Mouse (Mus musculus) neural tube, embryonic 13.5 days (tissue): Measurements from ENCODE around the gene Galk1. TPM values are rescaled to one million over a fixed set of nuclear protein-coding genes. Genes with fewer than 3 reads are reported as not detected.
"Not testable (repeated sequence)": the region's sequence is repeated elsewhere in the genome, so short reads cannot be mapped to it uniquely, and the experiment has no call there.

Experiments
- ATAC-seq: fragments of 200-750 bp; cut with Nextera tagmentation; 2 replicates; pipeline ENCODE4 v1.8.0; 2017; ENCODE audit warnings: low read depth, mild to moderate bottlenecking, moderate TSS enrichment, moderate library complexity
- H3K27ac ChIP-seq: fragments of 300-500 bp; sonication (generic); replicated peaks from 2 replicates; pipeline ENCODE4 v1.5.1; 2015; ENCODE audit warnings: moderate library complexity, mild to moderate bottlenecking, inconsistent platforms
- H3K27me3 ChIP-seq: fragments of 300-500 bp; sonication (generic); 2 replicates; pipeline ENCODE4 v1.6.1; 2015; ENCODE audit warnings: mild to moderate bottlenecking, inconsistent platforms
- H3K36me3 ChIP-seq: fragments of 300-500 bp; sonication (generic); 2 replicates; pipeline ENCODE4 v1.6.1; 2015; ENCODE audit warnings: mild to moderate bottlenecking, inconsistent platforms
- H3K4me1 ChIP-seq: fragments of 300-500 bp; sonication (generic); replicated peaks from 2 replicates; pipeline ENCODE4 v1.6.1; 2015; ENCODE audit warnings: inconsistent platforms
- H3K4me2 ChIP-seq: fragments of 300-500 bp; sonication (generic); 2 replicates; pipeline ENCODE4 v1.6.1; 2015; ENCODE audit warnings: inconsistent platforms, mild to moderate bottlenecking, moderate library complexity
- H3K4me3 ChIP-seq: fragments of 300-500 bp; sonication (generic); 2 replicates; pipeline ENCODE4 v1.5.1; 2015; ENCODE audit warnings: mild to moderate bottlenecking, inconsistent platforms
- H3K9ac ChIP-seq: fragments of 300-500 bp; sonication (generic); 2 replicates; pipeline ENCODE4 v1.6.1; 2015; ENCODE audit warnings: moderate library complexity, mild to moderate bottlenecking, inconsistent platforms
- H3K9me3 ChIP-seq: fragments of 300-500 bp; sonication (generic); 2 replicates; pipeline ENCODE4 v1.6.1; 2016; ENCODE audit warnings: inconsistent platforms
- WGBS: fragments of 180-500 bp; shearing (Covaris S2); methylation state at CpG from one replicate; pipeline ENCODE4 v1.1.7; 2015; 5-methylcytosine and 5-hydroxymethylcytosine counted together
- polyA plus RNA-seq: library from polyadenylated mRNA; unstranded; fragments of >200 nt; fragmentation: Nextera tagmentation; extraction: Ambion mirVana; gene quantifications from 2 replicates; pipeline ENCODE4 v1.2.1, GENCODE M21; 2015

The Galk1 gene
- polyA plus RNA-seq, 1 experiment from 2014 or later: 73.9 TPM

- Histone ChIP-seq H3K36me3 (peaks cover 22% of the 10 kb centered on the region), H3K27me3 (no peaks in the 10 kb centered on the region), H3K9ac (no peak overlapping the region), H3K9me3 (no peaks in the 10 kb centered on the region), H3K4me2 (no peak overlapping the region), H3K4me3 (no peak overlapping the region), H3K27ac (no peak overlapping the region), H3K4me1 (peaks cover 18% of the 10 kb centered on the region)
- ATAC-seq: no peak
- 28% methylated on average over 1 of the region's 1 CpGs for WGBS
These were observed 6.9 kb upstream of the Galk1 start for GRCm38 (mm10) chr11:116019360-116019791.

DNA sequence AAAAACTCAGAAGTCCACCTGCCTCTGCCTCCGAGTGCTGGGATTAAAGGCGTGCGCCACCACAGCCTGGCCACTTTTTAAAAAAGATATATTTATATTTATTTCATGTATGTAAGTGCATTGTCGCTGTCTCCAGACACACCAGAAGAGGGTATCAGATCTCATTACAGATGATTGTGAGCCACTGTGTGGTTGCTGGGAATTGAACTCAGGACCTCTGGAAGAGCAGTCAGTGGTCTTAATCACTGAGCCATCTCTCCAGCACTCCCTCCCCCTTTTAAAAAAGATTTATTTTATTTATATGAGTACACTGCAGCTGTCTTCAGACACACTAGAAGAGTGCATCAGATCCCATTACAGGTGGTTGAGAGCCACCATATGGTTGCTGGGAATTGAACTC, 6.3 kb upstream of the Galk1 start:
- 96% methylated on average over 4 of the region's 4 CpGs for WGBS
- not testable (repeated sequence) for H3K9me3 ChIP-seq, H3K27ac ChIP-seq, H3K9ac ChIP-seq, H3K27me3 ChIP-seq, H3K4me2 ChIP-seq, H3K4me3 ChIP-seq, ATAC-seq
- Histone ChIP-seq H3K4me1 (peaks cover 18% of the 10 kb centered on the region), H3K36me3 (peaks cover 22% of the 10 kb centered on the region)

DNA sequence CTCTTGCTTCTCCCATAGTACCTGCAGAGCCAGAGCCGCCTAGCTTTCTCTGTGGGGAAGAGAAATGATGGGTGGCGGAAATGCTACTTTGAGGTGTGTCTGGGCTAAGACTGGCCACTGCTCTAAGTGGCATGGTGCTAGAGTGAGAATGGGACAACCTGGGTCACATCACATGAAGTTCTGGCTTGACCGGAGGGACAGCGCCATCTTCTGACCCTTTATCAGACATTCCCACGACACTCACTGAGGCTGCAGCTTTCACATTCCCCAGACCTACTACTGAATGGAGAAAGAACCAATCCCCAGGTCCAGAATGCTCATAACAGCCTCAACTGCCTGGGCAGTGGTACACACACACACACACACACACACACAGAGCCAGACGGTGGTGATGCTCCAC, 5.6 kb upstream of the Galk1 start:
- H3K4me3 ChIP-seq: no peak overlapping the region
- H3K4me2 ChIP-seq: no peak overlapping the region
- H3K27ac ChIP-seq: no peak overlapping the region
- peaks cover 19% of the 10 kb centered on the region for H3K4me1 ChIP-seq
- H3K9ac ChIP-seq: no peak overlapping the region
- no peak for ATAC-seq
- H3K27me3 ChIP-seq: no peaks in the 10 kb centered on the region
- H3K36me3 ChIP-seq: peaks cover 18% of the 10 kb centered on the region
- WGBS: 27% methylated on average over 6 of the region's 6 CpGs
- no peaks in the 10 kb centered on the region for H3K9me3 ChIP-seq

- H3K27ac ChIP-seq: no peak overlapping the region
- H3K4me2 ChIP-seq: no peak overlapping the region
- no peak overlapping the region for H3K4me3 ChIP-seq
- H3K9ac ChIP-seq: no peak overlapping the region
- no peaks in the 10 kb centered on the region for H3K9me3 ChIP-seq
- ATAC-seq: no peak
- 61% methylated on average over 8 of the region's 8 CpGs for WGBS
- H3K36me3 ChIP-seq: no peaks in the 10 kb centered on the region
- no peaks in the 10 kb centered on the region for H3K27me3 ChIP-seq
- H3K4me1 ChIP-seq: peaks cover 19% of the 10 kb centered on the region
These were observed 2.3 kb upstream of the Galk1 start for GRCm38 (mm10) chr11:116014821-116015220.

- Histone ChIP-seq H3K27me3 (no peaks in the 10 kb centered on the region), H3K4me2 (peak overlapping the region; percentile 85), H3K4me3 (peak overlapping the region; percentile 60), H3K36me3 (peaks cover 14% of the 10 kb centered on the region; the same call in 1 of the 2 replicates), H3K4me1 (peaks cover 19% of the 10 kb centered on the region), H3K27ac (peak overlapping the region; percentile 85), H3K9me3 (no peaks in the 10 kb centered on the region), H3K9ac (peak overlapping the region; percentile 87)
- WGBS: 27% methylated on average over 14 of the region's 14 CpGs
- ATAC-seq: no peak; the same call in 1 of the 2 replicates
These were observed 824 bp downstream of the Galk1 start for GRCm38 (mm10) chr11:116011529-116012261.

DNA sequence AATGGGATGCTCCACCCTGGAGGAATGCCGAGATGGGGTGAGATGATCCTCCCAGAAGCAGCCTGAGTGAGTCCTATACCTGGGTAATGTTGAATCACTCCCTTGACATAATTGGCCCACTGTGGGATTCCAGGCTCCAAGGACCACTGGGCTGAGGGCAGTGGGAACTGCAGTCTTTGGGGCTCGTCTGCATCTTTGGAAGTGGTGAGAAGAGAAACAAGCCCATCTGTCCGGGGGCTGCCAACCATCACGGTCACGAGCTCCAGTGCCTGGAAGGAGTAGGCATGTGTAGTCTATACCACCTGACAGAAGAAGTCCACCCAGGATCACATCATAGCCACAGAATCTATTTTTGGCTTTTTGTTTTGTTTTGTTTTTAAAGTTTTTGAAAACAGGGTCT, 1.6 kb downstream of the Galk1 start:
- ATAC-seq: no peak
- no peak overlapping the region for H3K27ac ChIP-seq
- no peak overlapping the region for H3K4me2 ChIP-seq
- peaks cover 21% of the 10 kb centered on the region for H3K4me1 ChIP-seq
- H3K4me3 ChIP-seq: no peak overlapping the region
- H3K27me3 ChIP-seq: no peaks in the 10 kb centered on the region
- H3K36me3 ChIP-seq: peaks cover 14% of the 10 kb centered on the region; the same call in 1 of the 2 replicates
- WGBS: 88% methylated on average over 5 of the region's 5 CpGs
- H3K9me3 ChIP-seq: no peaks in the 10 kb centered on the region
- H3K9ac ChIP-seq: no peak overlapping the region

DNA sequence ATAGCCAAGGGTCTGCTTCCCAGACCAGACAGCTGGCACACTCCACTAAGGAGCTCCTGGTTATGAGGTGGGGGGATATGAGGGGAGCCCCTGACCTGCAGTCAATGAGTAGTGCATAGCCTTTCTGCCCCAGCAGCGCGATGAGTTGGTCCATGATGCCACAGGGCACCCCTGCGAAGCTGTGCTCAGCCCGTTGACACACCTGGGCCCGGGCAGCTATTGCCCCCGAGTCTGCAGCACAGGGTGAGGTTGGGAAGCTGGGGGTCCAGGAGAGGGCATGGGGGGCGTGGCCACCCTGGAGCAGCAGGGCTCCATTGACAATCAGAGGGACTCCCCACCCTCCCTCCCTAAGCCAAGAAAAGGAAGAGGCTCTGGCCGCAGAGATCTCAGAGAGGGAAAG, 2.4 kb downstream of the Galk1 start:
- Histone ChIP-seq H3K9me3 (no peaks in the 10 kb centered on the region), H3K9ac (no peak overlapping the region), H3K4me3 (no peak overlapping the region), H3K36me3 (peaks cover 14% of the 10 kb centered on the region; the same call in 1 of the 2 replicates), H3K4me1 (peaks cover 29% of the 10 kb centered on the region), H3K27me3 (no peaks in the 10 kb centered on the region), H3K27ac (no peak overlapping the region), H3K4me2 (no peak overlapping the region)
- 91% methylated on average over 8 of the region's 8 CpGs for WGBS
- no peak for ATAC-seq

GRCm38 (mm10) chr11:116009661-116010060, 2.9 kb downstream of the Galk1 start:
- H3K9me3 ChIP-seq: no peaks in the 10 kb centered on the region
- WGBS: 91% methylated on average over 11 of the region's 11 CpGs
- no peaks in the 10 kb centered on the region for H3K27me3 ChIP-seq
- peaks cover 14% of the 10 kb centered on the region; the same call in 1 of the 2 replicates for H3K36me3 ChIP-seq
- H3K9ac ChIP-seq: no peak overlapping the region
- H3K27ac ChIP-seq: no peak overlapping the region
- peaks cover 34% of the 10 kb centered on the region for H3K4me1 ChIP-seq
- H3K4me3 ChIP-seq: no peak overlapping the region
- ATAC-seq: no peak
- H3K4me2 ChIP-seq: no peak overlapping the region

DNA sequence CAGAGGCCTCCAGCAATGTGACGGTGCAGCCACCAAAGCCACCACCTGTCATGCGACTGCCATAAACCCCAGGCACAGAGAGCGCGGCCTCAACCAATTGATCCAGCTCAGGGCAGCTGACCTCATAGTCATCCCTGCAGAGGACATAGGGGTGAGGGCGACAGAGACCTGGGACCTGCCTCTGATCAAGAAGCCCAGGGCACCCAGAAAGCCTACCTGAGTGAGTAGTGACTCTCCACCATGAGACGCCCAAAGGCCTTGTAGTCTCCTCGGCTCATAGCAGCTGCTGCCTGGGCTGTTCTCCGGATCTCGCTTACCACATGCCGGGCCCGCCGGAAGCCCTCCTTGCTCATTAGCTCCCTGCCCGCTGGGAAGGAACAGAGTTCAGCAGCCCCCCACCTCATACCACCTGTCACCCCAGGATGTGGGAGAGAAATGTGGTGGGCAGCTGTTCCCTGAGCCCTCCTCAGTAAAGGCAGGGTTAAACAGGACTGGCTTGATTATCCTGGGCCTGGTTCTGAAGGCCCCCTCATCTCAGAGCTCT, 3.6 kb downstream of the Galk1 start:
- H3K9me3 ChIP-seq: no peaks in the 10 kb centered on the region
- no peak for ATAC-seq
- peaks cover 37% of the 10 kb centered on the region for H3K4me1 ChIP-seq
- H3K27ac ChIP-seq: no peak overlapping the region
- H3K27me3 ChIP-seq: no peaks in the 10 kb centered on the region
- no peak overlapping the region for H3K4me3 ChIP-seq
- H3K4me2 ChIP-seq: no peak overlapping the region
- H3K36me3 ChIP-seq: peaks cover 14% of the 10 kb centered on the region; the same call in 1 of the 2 replicates
- no peak overlapping the region for H3K9ac ChIP-seq
- WGBS: 87% methylated on average over 13 of the region's 13 CpGs

DNA sequence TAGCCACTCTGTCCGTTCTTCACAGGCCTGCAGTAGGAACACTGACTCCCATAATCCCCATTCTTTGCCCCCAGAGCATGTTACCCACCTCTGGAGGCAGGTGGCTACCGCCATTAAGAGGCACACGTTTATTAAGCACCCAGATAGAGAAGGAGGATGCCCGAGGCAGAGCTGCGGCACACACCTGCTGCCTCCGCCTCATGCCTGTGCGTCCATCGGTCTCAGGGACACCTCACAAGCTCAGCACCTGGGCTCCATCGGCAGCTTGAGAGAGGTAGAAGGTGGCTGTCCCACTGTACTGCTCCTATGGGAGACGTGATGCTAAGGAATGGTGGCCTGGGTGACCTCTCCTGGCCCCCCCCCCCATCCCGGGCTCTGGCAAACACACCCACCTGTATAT, 4.1 kb downstream of the Galk1 start:
- Histone ChIP-seq H3K27me3 (no peaks in the 10 kb centered on the region), H3K36me3 (peaks cover 14% of the 10 kb centered on the region; the same call in 1 of the 2 replicates), H3K9ac (no peak overlapping the region), H3K27ac (no peak overlapping the region), H3K4me2 (no peak overlapping the region), H3K4me3 (no peak overlapping the region), H3K4me1 (peaks cover 37% of the 10 kb centered on the region), H3K9me3 (no peaks in the 10 kb centered on the region)
- 90% methylated on average over 11 of the region's 11 CpGs for whole genome bisulfite sequencing
- no peak for ATAC-seq

GRCm38 (mm10) chr11:116007095-116007850, 5.2 kb downstream of the Galk1 start:
- no peak overlapping the region; the same call in 1 of the 2 replicates for H3K9ac ChIP-seq
- peaks cover 14% of the 10 kb centered on the region; the same call in 1 of the 2 replicates for H3K36me3 ChIP-seq
- no peak overlapping the region for H3K27ac ChIP-seq
- no peak overlapping the region for H3K4me3 ChIP-seq
- H3K27me3 ChIP-seq: no peaks in the 10 kb centered on the region
- H3K4me2 ChIP-seq: no peak overlapping the region
- ATAC-seq: no peak
- H3K4me1 ChIP-seq: peaks cover 28% of the 10 kb centered on the region
- H3K9me3 ChIP-seq: no peaks in the 10 kb centered on the region
- WGBS: 91% methylated on average over 28 of the region's 28 CpGs
